Mouse (Mus musculus) brain, embryonic 14.5 days (tissue): ENCODE measurements around the gene Tnfrsf1b. TPM values are rescaled to one million over a fixed set of nuclear protein-coding genes. Genes with fewer than 3 reads are reported as not detected.

Source experiments
- DNase-seq: peaks from one replicate; pipeline ENCODE4 v3.0.0-alpha.2; 2011; ENCODE audit warnings: low read depth
- CTCF ChIP-seq: fragments of 200-500 bp; IDR thresholded peaks from 2 replicates; pipeline ENCODE4 v1.5.1; 2012; ENCODE audit warnings: inconsistent platforms, mild to moderate bottlenecking, moderate library complexity, borderline replicate concordance; ENCODE audit not compliant: insufficient read depth, insufficient read length; ENCODE audit errors: extremely low read depth
- POLR2A ChIP-seq: fragments of 200-500 bp; IDR thresholded peaks from 2 replicates; pipeline ENCODE4 v1.6.1; 2012; ENCODE audit warnings: mild to moderate bottlenecking, inconsistent platforms, borderline replicate concordance; ENCODE audit not compliant: poor library complexity, insufficient read depth, insufficient read length, severe bottlenecking; ENCODE audit errors: extremely low read depth
- polyA plus RNA-seq: library from polyadenylated mRNA; depleted of rRNA; stranded (reverse); fragments of >200 nt; gene quantifications from 2 replicates; pipeline ENCODE4 v1.2.3, GENCODE M21; 2012

Tnfrsf1b gene
- polyA plus RNA-seq, 1 experiment, result 3.4 TPM

- no peak for TF ChIP-seq CTCF
- TF ChIP-seq POLR2A, result no peak
- no peak for DNase-seq
Observed at GRCm38 (mm10) chr4:145214786-145215174, 31.9 kb downstream of the Tnfrsf1b start.

- peak; percentile 89 for DNase-seq
- peak; percentile 94 for TF ChIP-seq CTCF
- TF ChIP-seq POLR2A, result no peak
Observed at GRCm38 (mm10) chr4:145213999-145214785, 32.5 kb downstream of the Tnfrsf1b start.

GRCm38 (mm10) chr4:145211076-145211475 lies 35.6 kb downstream of the Tnfrsf1b start:
- no peak for DNase-seq
- TF ChIP-seq POLR2A (no peak), CTCF (no peak)

GRCm38 (mm10) chr4:145210564-145210963 lies 36.1 kb downstream of the Tnfrsf1b start:
- DNase-seq, result no peak
- TF ChIP-seq POLR2A (no peak), CTCF (no peak)

GRCm38 (mm10) chr4:145209690-145210088 lies 37.0 kb downstream of the Tnfrsf1b start:
- no peak for DNase-seq
- no peak for TF ChIP-seq POLR2A
- no peak for TF ChIP-seq CTCF

GRCm38 (mm10) chr4:145209076-145209689 lies 37.5 kb downstream of the Tnfrsf1b start:
- DNase-seq, result no peak
- TF ChIP-seq POLR2A (no peak), CTCF (no peak)

GRCm38 (mm10) chr4:145207718-145208371 lies 38.8 kb downstream of the Tnfrsf1b start:
- peak; percentile 71 for DNase-seq
- TF ChIP-seq POLR2A, result no peak
- TF ChIP-seq CTCF, result no peak

- DNase-seq, result no peak
- TF ChIP-seq POLR2A (no peak), CTCF (no peak)
Observed at GRCm38 (mm10) chr4:145204779-145205178, 41.9 kb downstream of the Tnfrsf1b start.

GRCm38 (mm10) chr4:145203305-145203704 lies 43.4 kb downstream of the Tnfrsf1b start:
- no peak for DNase-seq
- TF ChIP-seq CTCF (no peak), POLR2A (no peak)

- no peak for DNase-seq
- TF ChIP-seq POLR2A (no peak), CTCF (no peak)
Observed at GRCm38 (mm10) chr4:145201424-145201823, 45.2 kb downstream of the Tnfrsf1b start.

- TF ChIP-seq POLR2A (no peak), CTCF (no peak)
- DNase-seq, result no peak
Observed at GRCm38 (mm10) chr4:145199982-145200699, 46.5 kb downstream of the Tnfrsf1b start.
